Mouse (Mus musculus): ENCODE measurements around the gene Treml1.
"Not testable (repeated sequence)": the region's sequence is repeated elsewhere in the genome, so short reads cannot be mapped to it uniquely, and the experiment has no call there.

The Treml1 gene

DNA sequence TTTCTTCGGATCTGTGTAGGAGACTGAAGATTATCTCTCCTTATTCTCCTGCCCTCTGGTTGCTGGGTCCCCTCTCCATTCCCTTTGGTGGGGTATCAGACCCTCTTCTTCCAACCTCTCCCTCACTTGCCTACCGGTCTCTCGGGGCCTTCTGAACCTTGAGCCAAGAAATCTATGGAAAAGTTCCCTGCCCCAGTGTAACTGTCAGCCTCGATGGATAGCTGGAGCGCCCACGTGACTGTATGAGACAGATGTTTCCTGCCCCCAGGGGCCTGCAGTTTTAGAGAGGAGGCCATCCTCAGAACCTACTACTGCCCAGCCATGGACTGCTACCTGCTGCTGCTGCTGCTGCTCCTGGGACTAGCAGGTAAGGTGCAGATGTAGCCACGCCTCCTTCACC lies at the start of gene Treml1:
Treml1 (plus strand) TSS at position 301 of the 400 bp plus-strand sequence.
- in situ Hi-C loops (cut with MboI, MseI) = loop anchor here (25.0 kb wide), 1 partner anchor 1403 kb away; no protein-coding TSS in a partner anchor

GRCm38 (mm10) chr17:48312124-48312523 lies 47.6 kb upstream of the Treml1 start:
- in situ Hi-C loops (cut with MboI, MseI) = no loop called here

- in situ Hi-C loops (cut with MboI, MseI) = not testable (repeated sequence)
Observed at GRCm38 (mm10) chr17:48315905-48316579, 43.7 kb upstream of the Treml1 start, which contains the start of gene B430306N03Rik. B430306N03Rik (plus strand) TSS chr17:48316141.

DNA sequence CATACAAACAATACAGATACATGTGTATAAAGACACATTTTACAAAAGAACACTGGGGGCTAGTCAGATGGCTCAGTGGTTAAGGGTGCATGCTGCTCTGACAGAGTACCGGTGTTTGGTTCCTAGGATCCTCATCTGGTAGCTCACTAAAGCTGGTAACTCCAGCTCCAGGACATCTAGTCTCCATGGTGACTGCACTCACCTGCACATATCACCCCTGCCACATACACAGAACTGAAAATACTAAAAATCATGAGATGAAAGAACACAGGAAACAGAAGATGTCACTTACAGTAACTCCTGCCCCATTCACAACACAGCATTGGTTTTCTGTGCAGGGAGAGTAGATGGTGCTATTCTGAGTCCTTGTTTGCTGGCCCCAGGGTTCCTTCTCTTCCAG lies 41.0 kb upstream of the Treml1 start:
- in situ Hi-C loops (cut with MboI, MseI) = no loop called here

- in situ Hi-C loops (cut with MboI, MseI) = no loop called here
Observed at GRCm38 (mm10) chr17:48321279-48321678, 38.4 kb upstream of the Treml1 start.

- in situ Hi-C loops (cut with MboI, MseI) = no loop called here
Observed at GRCm38 (mm10) chr17:48323236-48323635, 36.5 kb upstream of the Treml1 start.

DNA sequence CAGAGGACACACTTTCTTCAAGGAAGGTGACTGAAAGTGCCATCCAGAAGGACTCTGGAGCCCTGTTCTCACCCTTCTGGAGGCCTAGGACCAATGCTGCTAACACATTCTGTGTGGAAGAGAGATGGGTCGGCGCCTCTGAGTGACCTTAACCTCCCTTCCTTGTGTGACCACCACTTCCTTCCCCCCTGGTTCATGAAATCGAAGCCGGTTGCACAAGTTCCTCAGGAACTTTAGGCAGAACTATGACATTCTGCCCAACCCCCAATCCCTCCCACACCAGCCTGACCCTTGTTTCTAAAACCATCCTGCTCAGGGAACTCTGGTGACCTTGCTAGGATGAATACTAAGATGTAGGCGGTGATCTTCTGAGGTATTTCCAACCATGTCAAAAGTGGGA lies 35.5 kb upstream of the Treml1 start:
- in situ Hi-C loops (cut with MboI, MseI) = no loop called here

DNA sequence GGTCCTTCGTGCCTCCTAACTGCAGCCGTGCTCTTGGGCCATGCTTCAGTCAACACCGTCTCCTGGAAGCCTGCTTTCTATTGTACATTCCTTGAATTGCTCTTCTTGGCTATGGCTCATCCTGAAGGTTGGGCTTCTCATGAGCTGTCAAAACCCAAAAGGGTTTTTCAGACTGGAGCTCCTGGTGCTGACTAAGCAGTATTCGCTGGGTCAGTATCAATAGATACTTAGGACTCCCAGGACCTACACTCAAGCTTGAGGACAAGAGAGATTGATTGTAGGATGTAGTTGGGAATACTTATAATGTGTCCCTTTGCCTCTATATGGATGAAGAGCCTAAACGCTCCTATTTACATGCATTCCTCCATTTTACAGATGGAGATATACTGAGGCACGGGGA lies 34.6 kb upstream of the Treml1 start:
- in situ Hi-C loops (cut with MboI, MseI) = no loop called here

DNA sequence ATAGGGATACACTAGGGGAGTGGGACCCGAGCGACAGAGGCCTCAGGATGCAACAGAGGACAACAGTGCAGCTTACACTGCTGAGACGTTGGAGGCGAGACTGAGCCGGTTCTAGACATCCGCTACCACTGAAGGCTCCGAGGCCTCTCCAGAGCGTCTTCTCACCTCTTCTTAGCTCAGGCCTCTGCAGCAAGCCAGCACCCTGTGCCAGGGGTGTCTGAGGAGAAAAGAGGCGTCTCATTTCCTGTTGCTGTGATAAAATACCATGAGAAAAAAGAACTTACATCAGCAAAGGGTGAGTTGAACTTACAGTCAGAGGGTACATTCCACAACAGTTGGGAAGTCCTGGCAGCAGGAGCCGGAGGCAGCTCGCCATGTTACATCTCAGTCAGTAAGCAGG lies 34.1 kb upstream of the Treml1 start:
- in situ Hi-C loops (cut with MboI, MseI) = no loop called here

- in situ Hi-C loops (cut with MboI, MseI) = no loop called here
Observed at GRCm38 (mm10) chr17:48326656-48327055, 33.1 kb upstream of the Treml1 start.

DNA sequence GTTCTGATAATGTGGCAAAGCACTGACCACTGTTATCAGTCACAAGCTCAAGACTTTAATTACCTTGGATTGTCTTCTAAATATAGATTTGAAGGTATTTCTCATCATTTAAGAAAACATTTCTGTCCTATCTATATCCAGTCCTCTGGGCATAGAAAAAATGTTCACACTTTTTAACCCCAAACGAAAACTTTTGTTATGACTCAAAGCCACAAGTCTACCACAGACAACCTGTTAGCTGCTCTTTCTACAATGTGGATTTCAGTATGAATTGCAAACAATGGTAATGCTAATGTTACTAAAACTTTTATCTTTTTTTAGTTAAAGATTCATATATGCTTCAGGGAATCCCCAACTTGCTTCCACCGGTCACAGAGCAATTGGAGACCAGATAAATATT lies 27.2 kb upstream of the Treml1 start:
- in situ Hi-C loops (cut with MboI, MseI) = no loop called here

GRCm38 (mm10) chr17:48334186-48334585 lies 25.5 kb upstream of the Treml1 start:
- in situ Hi-C loops (cut with MboI, MseI) = no loop called here

DNA sequence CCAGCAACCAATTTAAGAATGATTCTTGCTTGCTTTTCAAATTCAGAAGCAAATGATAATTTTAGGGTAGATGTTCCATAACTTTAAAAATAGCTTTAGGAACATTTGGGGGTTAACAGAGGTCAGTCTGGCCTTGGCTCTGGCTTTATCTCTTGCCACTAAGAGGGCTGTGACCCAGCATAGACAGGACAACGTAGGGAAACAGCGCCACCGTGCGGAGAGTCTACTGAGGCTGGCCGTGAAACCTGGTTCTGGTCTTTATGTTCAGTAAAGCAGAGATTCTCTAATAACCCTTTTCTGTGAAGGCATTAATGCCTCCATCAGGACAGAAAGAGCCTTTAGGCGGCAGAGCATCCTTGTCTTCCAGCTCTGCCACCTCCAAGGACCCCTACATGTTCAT lies 22.9 kb upstream of the Treml1 start:
- in situ Hi-C loops (cut with MboI, MseI) = loop anchor here (5.0 kb wide), 1 partner anchor 60 kb away; no protein-coding TSS in a partner anchor

GRCm38 (mm10) chr17:48340267-48340666 lies 19.4 kb upstream of the Treml1 start:
- in situ Hi-C loops (cut with MboI, MseI) = no loop called here

- in situ Hi-C loops (cut with MboI, MseI) = no loop called here
Observed at GRCm38 (mm10) chr17:48341947-48342346, 17.8 kb upstream of the Treml1 start.

GRCm38 (mm10) chr17:48343065-48343464 lies 16.7 kb upstream of the Treml1 start:
- in situ Hi-C loops (cut with MboI, MseI) = no loop called here

DNA sequence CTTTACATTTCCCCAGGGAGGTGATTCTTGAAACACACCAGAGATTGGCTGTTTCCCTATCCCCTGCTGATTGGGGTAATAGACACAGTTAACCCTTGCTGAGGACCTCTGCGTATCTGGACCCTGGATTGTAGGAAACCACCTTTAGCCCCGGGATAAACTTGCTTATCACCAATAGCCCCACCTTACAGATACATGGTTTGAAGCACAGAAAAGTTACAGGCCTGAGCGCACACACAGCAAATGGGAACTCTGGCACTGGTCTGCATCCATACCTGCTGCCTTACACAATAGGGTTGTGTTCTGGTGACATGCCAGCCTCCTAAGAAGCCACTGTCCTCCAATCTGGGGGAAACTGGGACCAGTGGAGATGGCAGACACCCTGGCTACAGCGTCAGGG lies 13.9 kb upstream of the Treml1 start:
- in situ Hi-C loops (cut with MboI, MseI) = no loop called here

DNA sequence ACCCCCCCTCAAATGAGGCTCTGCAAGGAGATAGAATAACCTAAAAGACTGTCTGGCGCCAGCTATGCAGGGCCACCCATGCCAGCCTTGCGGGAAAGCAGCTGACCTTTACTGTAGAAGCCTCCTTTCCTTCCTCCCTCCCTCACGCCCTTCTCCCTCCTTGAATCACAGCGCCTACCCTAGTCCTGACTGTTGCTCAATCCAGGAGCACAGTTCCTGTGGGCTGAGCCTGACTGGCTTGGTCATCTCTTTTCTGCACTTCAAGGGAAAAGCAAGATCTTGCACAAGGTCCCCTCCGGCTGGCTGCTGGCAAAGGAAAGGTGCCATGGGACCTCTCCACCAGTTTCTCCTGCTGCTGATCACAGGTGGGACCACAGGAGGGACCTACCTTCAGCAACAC lies 13.5 kb upstream of the Treml1 start, which contains the start of gene Trem2:
Trem2 (plus strand) TSS at position 171 of the 400 bp plus-strand sequence.
- in situ Hi-C loops (cut with MboI, MseI) = no loop called here

DNA sequence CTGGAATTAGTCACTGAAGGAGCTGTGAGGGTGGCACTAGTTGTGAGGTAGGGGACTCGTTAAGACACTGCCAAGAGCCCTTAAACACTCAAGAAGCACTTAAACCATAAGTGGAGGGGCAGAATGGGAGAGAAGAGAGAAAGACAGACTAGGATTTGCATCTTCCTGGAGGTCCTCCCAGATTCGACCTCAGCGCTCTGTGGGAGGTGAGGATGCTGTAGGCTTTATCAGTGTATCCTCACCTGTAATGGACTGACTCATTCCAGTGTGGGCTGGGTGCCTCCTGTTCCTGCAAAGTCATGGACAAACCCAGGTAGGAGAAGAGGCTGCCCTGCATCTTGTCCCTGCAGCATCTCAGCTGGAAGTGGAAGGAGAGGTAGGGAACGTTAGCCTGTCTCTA lies 12.9 kb upstream of the Treml1 start:
- in situ Hi-C loops (cut with MboI, MseI) = no loop called here

DNA sequence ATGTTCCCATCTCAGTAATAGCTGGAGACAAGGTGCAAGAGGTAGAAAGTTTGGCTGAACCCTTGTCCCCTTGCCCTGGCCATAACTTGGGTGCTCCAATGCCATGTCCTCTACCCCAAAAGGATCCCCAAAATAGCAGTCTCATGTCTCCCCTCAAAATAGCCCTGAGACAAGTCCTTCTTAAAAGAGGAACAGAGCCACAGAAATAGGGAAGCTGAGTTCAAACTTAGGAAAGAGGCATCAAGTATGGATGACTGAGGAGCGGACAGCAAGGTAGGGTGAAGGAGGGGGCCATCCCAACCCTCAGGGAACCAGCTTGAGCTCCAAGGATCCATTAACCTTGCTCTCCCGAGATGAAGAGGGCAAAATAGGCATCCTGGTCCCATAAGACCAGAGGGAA lies 12.4 kb upstream of the Treml1 start:
- in situ Hi-C loops (cut with MboI, MseI) = no loop called here

DNA sequence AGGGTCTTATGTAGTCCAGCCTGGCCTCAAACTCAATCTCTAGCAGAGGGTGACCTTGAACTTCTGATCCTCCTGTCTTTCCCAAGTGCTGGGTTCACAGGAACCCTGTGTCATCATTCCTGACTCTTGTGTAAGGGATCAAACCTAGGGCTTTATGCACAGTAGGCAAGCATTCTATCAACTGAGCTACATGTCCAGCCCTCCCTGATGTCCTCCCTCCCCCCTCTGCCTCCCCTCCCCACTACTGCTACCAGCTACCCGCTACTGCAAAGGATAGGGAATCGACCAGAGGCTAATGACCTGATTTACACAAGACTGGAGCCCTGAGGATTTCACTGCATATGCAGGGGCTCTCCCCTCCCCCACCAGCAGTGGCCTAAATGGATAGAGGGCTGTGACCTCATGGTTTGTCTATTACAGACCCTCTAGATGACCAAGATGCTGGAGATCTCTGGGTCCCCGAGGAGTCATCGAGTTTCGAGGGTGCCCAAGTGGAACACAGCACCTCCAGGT lies 9.0 kb upstream of the Treml1 start:
- in situ Hi-C loops (cut with MboI, MseI) = loop anchor here (25.0 kb wide), 1 partner anchor 1412 kb away; no protein-coding TSS in a partner anchor

- in situ Hi-C loops (cut with MboI, MseI) = loop anchor here (25.0 kb wide), 1 partner anchor 1409 kb away; no protein-coding TSS in a partner anchor
Observed at GRCm38 (mm10) chr17:48352976-48353375, 6.7 kb upstream of the Treml1 start.

DNA sequence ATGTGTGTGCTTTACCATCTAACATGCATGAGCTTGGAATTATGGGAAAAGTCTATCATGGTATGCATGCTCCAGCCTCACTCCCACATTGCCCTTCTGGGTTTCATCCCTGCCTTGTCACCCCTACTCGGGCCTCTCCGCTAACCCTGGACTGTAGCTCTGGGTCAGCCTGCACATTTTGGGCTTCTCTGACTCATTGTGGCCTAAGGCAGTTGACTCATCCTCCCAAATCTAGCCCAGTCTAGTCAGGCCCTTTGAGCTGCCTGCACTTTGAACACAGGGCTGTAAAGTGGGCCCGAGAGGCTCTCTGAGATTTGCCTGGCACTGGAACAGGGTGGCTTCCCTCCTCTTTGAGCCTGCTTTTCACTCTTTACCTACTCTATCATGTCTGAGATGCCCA lies 3.9 kb upstream of the Treml1 start:
- in situ Hi-C loops (cut with MboI, MseI) = loop anchor here (25.0 kb wide), 1 partner anchor 1406 kb away; no protein-coding TSS in a partner anchor
